Mouse (Mus musculus) kidney, adult 2 months (tissue): ENCODE measurements around the gene Klrb1f. TPM values are rescaled to one million over a fixed set of nuclear protein-coding genes. Genes with fewer than 3 reads are reported as not detected.
"Not testable (repeated sequence)": the region's sequence is repeated elsewhere in the genome, so short reads cannot be mapped to it uniquely, and the experiment has no call there.

Experiments used
- DNase-seq: peaks from one replicate; pipeline ENCODE4 v3.0.0; 2021
- H3K27ac ChIP-seq: fragments of 200-500 bp; 2 replicates; pipeline ENCODE4 v1.5.1; 2012; ENCODE audit warnings: low read depth, low read length, control low read depth, inconsistent platforms; ENCODE audit not compliant: insufficient read depth
- H3K27me3 ChIP-seq: fragments of 200-500 bp; replicated peaks from 2 replicates; pipeline ENCODE4 v1.6.1; 2012; ENCODE audit warnings: mild to moderate bottlenecking, moderate library complexity, low read length, inconsistent platforms; ENCODE audit not compliant: control insufficient read depth, insufficient read depth
- H3K36me3 ChIP-seq: fragments of 200-500 bp; 2 replicates; pipeline ENCODE4 v1.6.1; 2012; ENCODE audit warnings: mild to moderate bottlenecking, moderate library complexity, low read length, inconsistent platforms; ENCODE audit not compliant: control insufficient read depth, insufficient read depth
- H3K4me1 ChIP-seq: fragments of 200-500 bp; 2 replicates; pipeline ENCODE4 v1.6.1; 2011; ENCODE audit warnings: low read length; ENCODE audit not compliant: control insufficient read depth, insufficient read depth
- H3K4me3 ChIP-seq: fragments of 200-500 bp; 2 replicates; pipeline ENCODE4 v1.5.1; 2011; ENCODE audit warnings: mild to moderate bottlenecking, low read depth, low read length, control low read depth; ENCODE audit not compliant: insufficient read depth
- CTCF ChIP-seq: fragments of 200-500 bp; conservative IDR thresholded peaks from 2 replicates; pipeline ENCODE4 v1.5.1; 2011; ENCODE audit warnings: low read depth, mild to moderate bottlenecking, control low read depth, low read length, moderate library complexity, mixed read lengths; ENCODE audit not compliant: insufficient read depth, insufficient read length
- POLR2A ChIP-seq: fragments of 200-500 bp; IDR thresholded peaks from one replicate; pipeline ENCODE4 v1.6.1; 2011; ENCODE audit warnings: low read depth, low read length, control low read depth
- WGBS: fragments of 180-500 bp; shearing (Covaris S2); methylation state at CpG from one replicate; pipeline ENCODE4 v1.1.7; 2018; 5-methylcytosine and 5-hydroxymethylcytosine counted together
- polyA plus RNA-seq: library from polyadenylated mRNA; depleted of rRNA; stranded (reverse); fragments of >200 nt; gene quantifications from 2 replicates; pipeline ENCODE4 v1.2.3, GENCODE M21; 2012

Gene Klrb1f
- polyA plus RNA-seq, 1 experiment: 0.16 TPM

GRCm38 (mm10) chr6:129066986-129067385, 21.3 kb downstream of the Klrb1f start:
- WGBS: 55% methylated on average over 1 of the region's 1 CpGs
- Histone ChIP-seq H3K27me3 (no peaks in the 10 kb centered on the region), H3K36me3 (no peaks in the 10 kb centered on the region), H3K4me3 (no peak overlapping the region), H3K27ac (no peak overlapping the region), H3K4me1 (no peaks in the 10 kb centered on the region)
- no peak for TF ChIP-seq POLR2A
- TF ChIP-seq CTCF: peak; percentile 24; the same call in 1 of the 2 replicates
- DNase-seq: peak; percentile 77

- H3K4me1 ChIP-seq: no peaks in the 10 kb centered on the region
- H3K4me3 ChIP-seq: no peak overlapping the region
- TF ChIP-seq CTCF (no peak), POLR2A (no peak)
- 93% methylated on average over 6 of the region's 6 CpGs for WGBS
- no peaks in the 10 kb centered on the region for H3K27me3 ChIP-seq
- H3K36me3 ChIP-seq: no peaks in the 10 kb centered on the region
- DNase-seq: no peak
- no peak overlapping the region for H3K27ac ChIP-seq
These were observed 39.4 kb downstream of the Klrb1f start for GRCm38 (mm10) chr6:129085098-129085497.

GRCm38 (mm10) chr6:129086031-129086430, 40.3 kb downstream of the Klrb1f start:
- not testable (repeated sequence) for H3K4me1 ChIP-seq, H3K27me3 ChIP-seq, H3K36me3 ChIP-seq, H3K4me3 ChIP-seq, H3K27ac ChIP-seq
- DNase-seq: peak; percentile 51
- 45% methylated on average over 2 of the region's 2 CpGs for WGBS

GRCm38 (mm10) chr6:129088161-129088560, 42.5 kb downstream of the Klrb1f start:
- Histone ChIP-seq H3K27me3 (no peaks in the 10 kb centered on the region), H3K4me1 (no peaks in the 10 kb centered on the region), H3K27ac (no peak overlapping the region), H3K36me3 (no peaks in the 10 kb centered on the region), H3K4me3 (no peak overlapping the region)
- peak; percentile 72 for DNase-seq
- 74% methylated on average over 1 of the region's 1 CpGs for WGBS
- TF ChIP-seq CTCF: no peak
- no peak for TF ChIP-seq POLR2A

- not testable (repeated sequence) for H3K27ac ChIP-seq, H3K36me3 ChIP-seq, H3K4me3 ChIP-seq, H3K4me1 ChIP-seq, H3K27me3 ChIP-seq, DNase-seq
- 97% methylated on average over 8 of the region's 8 CpGs for WGBS
These were observed 42.9 kb downstream of the Klrb1f start for GRCm38 (mm10) chr6:129088596-129088995.

- no peaks in the 10 kb centered on the region for H3K27me3 ChIP-seq
- peak; percentile 81 for DNase-seq
- H3K27ac ChIP-seq: peak overlapping the region; percentile 30
- no peaks in the 10 kb centered on the region for H3K36me3 ChIP-seq
- TF ChIP-seq CTCF (0 out of 2 replicates have a peak, but pooled peaks have one; percentile 29), POLR2A (no peak)
- H3K4me1 ChIP-seq: no peaks in the 10 kb centered on the region; the same call in 1 of the 2 replicates
- H3K4me3 ChIP-seq: no peak overlapping the region
These were observed 49.5 kb downstream of the Klrb1f start for GRCm38 (mm10) chr6:129095166-129095565.

GRCm38 (mm10) chr6:129097929-129098328, 52.2 kb downstream of the Klrb1f start:
- no peaks in the 10 kb centered on the region for H3K36me3 ChIP-seq
- no peak overlapping the region for H3K4me3 ChIP-seq
- WGBS: 47% methylated on average over 1 of the region's 1 CpGs
- no peaks in the 10 kb centered on the region; the same call in 1 of the 2 replicates for H3K4me1 ChIP-seq
- H3K27me3 ChIP-seq: no peaks in the 10 kb centered on the region
- no peak overlapping the region for H3K27ac ChIP-seq
- TF ChIP-seq POLR2A (no peak), CTCF (no peak)
- peak; percentile 78 for DNase-seq

GRCm38 (mm10) chr6:129100794-129101193, 55.1 kb downstream of the Klrb1f start, which contains the start of gene Clec2e:
Gene Clec2e, minus strand, starts transcription at chr6:129100913.
- 64% methylated on average over 1 of the region's 1 CpGs for WGBS
- not testable (repeated sequence) for H3K27ac ChIP-seq, H3K4me3 ChIP-seq, DNase-seq, H3K36me3 ChIP-seq, H3K27me3 ChIP-seq, H3K4me1 ChIP-seq
